Mouse (Mus musculus): ENCODE measurements around the gene Pvalb.
A peak's percentile ranks its signal among the peaks of the same experiment; 100 is the strongest.

Pvalb gene

GRCm38 (mm10) chr15:78206312-78206711, at the start of gene Pvalb:
Pvalb (minus strand) TSS chr15:78206400.
- no peak for DNase-seq

GRCm38 (mm10) chr15:78254751-78255150, 48.6 kb upstream of the Pvalb start:
- DNase-seq = peak; percentile 9

- DNase-seq = no peak
These were observed 42.2 kb upstream of the Pvalb start for GRCm38 (mm10) chr15:78248410-78248809.

GRCm38 (mm10) chr15:78247659-78248058, 41.5 kb upstream of the Pvalb start:
- DNase-seq = no peak

GRCm38 (mm10) chr15:78246143-78247116, 40.2 kb upstream of the Pvalb start:
- no peak for DNase-seq

- DNase-seq = peak; percentile 13
These were observed 38.7 kb upstream of the Pvalb start, which contains the start of gene Ncf4 for GRCm38 (mm10) chr15:78244695-78245492. Ncf4 (plus strand) TSS chr15:78244801.

- DNase-seq = no peak
These were observed 37.6 kb upstream of the Pvalb start for GRCm38 (mm10) chr15:78243774-78244173.

GRCm38 (mm10) chr15:78243061-78243460, 36.9 kb upstream of the Pvalb start:
- no peak for DNase-seq

GRCm38 (mm10) chr15:78241335-78241734, 35.1 kb upstream of the Pvalb start:
- DNase-seq = no peak

- no peak for DNase-seq
These were observed 33.9 kb upstream of the Pvalb start for GRCm38 (mm10) chr15:78239956-78240617.

- DNase-seq = no peak
These were observed 33.3 kb upstream of the Pvalb start for GRCm38 (mm10) chr15:78239453-78239852.

- DNase-seq = no peak
These were observed 28.8 kb upstream of the Pvalb start for GRCm38 (mm10) chr15:78234823-78235509.

GRCm38 (mm10) chr15:78231346-78232331, 25.4 kb upstream of the Pvalb start:
- no peak for DNase-seq

- no peak for DNase-seq
These were observed 21.6 kb upstream of the Pvalb start for GRCm38 (mm10) chr15:78227816-78228215.

GRCm38 (mm10) chr15:78215269-78215668, 9.1 kb upstream of the Pvalb start:
- DNase-seq = no peak

- no peak for DNase-seq
These were observed 5.2 kb upstream of the Pvalb start for GRCm38 (mm10) chr15:78211367-78211766.

- no peak for DNase-seq
These were observed 4.0 kb upstream of the Pvalb start for GRCm38 (mm10) chr15:78210203-78210602.

GRCm38 (mm10) chr15:78205192-78205591, 1.0 kb downstream of the Pvalb start:
- DNase-seq = peak; percentile 19

GRCm38 (mm10) chr15:78204053-78204847, 1.9 kb downstream of the Pvalb start:
- DNase-seq = peak; percentile 12
